Mouse (Mus musculus) CD4-positive helper T cell, adult 2 months (primary cell): ENCODE measurements around the gene Tet1.

Experiments used
- DNase-seq: peaks from one replicate; pipeline ENCODE4 v3.0.0-alpha.2; 2012; ENCODE audit warnings: low read depth, missing footprints, low spot score

The Tet1 gene

DNA sequence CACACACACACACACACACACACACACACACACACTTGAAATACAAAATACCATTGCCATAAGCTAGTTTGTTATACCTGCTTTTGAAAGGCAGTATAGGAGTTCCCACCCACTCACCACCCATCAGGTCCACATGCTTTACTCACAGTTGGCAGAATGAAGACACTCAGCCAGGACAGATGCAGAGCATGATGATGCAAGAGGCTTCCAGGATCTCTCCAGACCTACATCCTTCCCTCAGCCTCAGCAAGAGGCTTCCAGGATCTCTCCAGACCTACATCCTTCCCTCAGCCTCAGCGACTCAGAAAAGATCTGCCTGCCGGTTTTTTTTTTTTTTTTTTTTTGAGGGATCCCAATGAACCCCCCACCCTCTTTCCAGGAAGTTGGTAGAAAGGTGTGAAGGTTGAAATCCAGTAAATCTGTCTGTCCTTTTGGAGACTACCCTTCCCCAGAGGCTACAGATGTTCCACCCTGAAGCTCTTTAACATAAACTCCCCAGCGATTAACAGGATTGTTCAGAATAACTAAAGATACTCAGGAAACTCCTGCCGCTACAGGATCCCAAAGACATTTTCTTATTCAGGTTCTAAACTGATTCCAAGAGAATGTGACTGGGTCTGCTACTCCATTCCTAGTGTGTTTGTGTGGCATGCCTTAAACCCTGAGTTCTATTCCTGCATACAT lies 16.1 kb downstream of the Tet1 start:
- no peak for DNase-seq

DNA sequence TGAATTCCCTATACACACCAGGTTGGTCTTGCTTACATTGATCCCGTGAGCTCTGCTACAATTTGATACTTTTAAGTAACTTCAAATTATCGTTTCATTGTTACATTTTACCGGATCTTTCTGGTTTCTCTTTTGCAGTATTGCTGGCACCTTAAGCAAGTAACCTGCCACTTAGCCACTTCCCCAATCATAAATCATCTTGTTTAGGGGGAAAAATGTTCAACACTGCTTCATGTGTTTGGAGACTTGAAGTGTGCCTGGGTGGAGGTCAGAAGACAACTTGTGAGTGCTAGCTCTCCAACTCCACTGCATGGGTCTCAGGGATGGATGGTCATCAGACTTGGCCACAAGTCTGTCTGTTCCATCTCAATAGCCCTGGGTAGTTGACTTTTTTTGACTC lies 17.8 kb downstream of the Tet1 start:
- no peak for DNase-seq

DNA sequence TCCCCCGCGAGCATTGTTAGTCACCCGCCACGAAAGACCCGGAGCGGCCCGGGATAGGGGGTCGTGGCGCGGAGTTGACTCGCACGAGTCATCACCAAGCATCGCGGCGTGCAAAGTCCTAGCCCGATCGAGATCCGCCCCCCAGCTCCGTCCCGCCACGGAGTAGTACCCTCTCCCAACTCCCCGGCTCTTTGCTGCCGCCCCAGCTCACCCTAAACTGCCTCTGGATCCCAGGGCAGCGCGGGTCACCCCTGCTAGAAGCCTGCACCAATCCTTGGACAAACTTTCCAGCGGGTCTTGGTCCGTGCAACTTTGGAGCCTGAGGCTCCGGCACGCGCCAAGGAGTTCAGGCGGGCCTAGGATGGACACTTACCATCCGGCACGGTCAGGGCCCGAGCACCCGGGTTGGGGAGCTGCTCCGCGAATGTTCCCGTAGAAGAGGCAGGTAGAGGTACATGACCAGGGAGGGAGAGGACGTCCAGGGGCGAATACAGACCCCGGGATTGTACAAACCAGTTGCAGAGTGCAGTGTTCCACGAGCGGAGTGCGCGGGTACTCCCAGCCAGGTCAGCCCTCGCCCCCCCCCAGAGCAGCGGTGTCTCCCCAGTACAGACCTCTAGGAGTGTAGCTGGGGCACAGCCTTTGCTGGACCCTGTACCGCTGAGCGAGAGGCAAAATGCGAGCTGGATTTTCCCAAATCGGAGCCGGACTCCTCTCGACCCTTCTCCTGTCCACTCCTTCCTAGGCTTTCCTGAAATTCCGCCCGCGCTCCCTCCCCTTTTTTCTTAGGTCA lies 21.8 kb downstream of the Tet1 start:
- no peak for DNase-seq

DNA sequence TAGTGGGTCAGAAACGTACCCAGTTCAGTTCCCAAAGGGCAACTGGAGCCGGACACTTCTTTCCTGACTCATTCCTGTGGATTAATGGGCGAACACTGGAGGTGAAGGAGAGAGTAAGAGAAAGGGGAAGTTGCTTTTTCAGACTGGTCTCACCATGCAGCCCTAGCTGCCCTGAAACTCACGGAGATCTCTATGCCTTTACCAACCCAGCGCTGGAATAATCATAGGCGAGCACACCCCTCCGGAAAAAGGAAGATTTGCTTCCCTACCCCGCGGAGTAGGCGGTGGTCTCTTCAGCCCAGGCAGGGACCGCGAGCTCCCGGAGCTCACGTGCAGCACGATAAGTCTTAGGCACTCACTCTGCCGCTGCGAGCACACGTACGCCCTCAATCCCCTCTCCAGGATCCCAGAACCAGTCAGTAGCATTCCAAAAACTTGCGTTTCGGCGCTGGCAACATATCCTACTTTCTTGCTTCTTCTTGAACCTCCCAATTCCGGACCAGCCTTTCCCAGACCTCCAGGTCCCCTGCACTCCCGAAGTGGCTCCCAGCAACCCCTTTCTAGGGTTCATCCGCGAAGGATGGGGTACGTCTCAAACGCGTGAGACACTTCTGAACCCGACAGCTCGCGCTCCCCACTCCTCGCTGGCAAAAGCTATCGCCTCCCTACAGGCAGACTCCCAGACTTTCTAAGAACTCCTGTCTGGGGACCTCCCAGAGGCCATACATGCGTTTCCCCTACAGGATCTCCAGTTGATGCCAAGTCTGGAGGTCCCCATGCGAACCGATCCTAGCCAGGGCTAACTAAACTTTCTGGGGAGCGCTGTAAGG lies 22.6 kb downstream of the Tet1 start:
- peak; percentile 21 for DNase-seq

DNA sequence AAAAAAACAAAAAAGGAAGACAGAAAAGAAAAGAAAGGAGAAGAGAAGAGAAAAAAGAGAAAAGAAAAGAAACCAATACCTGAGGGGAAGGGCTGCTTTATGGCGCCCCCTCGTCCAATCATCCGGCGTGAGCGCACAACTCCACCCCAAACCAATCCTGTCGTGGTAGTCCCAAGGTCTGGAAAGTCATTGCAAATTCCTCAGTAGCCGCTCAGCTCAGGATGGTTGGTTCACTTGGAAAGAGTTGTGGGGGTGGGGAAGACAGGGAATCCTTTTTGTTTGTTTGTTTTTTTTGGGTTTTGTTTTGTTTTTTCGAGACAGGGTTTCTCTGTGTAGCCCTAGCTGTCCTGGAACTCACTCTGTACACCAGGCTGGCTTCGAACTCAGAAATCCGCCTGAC lies 23.3 kb downstream of the Tet1 start:
- no peak for DNase-seq

DNA sequence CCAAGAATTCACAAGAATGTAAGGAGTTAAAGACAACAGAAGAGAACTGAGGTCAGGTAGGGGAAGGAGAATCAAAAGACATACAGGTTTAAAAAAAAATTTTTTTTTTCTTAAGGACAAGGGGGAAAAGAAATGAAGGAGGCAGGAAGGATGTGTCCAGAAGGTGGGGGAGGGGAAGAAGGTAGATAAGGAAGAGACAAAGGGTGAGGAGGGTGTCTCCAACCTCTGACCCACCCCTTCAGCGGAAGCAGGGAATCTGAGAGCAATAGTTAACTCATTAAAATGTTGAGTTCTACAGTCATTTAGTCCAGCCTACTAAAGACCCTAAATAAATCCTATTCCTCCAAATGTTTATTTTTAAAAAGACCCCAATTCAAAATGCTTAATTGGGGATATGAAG lies 24.3 kb downstream of the Tet1 start:
- no peak for DNase-seq

DNA sequence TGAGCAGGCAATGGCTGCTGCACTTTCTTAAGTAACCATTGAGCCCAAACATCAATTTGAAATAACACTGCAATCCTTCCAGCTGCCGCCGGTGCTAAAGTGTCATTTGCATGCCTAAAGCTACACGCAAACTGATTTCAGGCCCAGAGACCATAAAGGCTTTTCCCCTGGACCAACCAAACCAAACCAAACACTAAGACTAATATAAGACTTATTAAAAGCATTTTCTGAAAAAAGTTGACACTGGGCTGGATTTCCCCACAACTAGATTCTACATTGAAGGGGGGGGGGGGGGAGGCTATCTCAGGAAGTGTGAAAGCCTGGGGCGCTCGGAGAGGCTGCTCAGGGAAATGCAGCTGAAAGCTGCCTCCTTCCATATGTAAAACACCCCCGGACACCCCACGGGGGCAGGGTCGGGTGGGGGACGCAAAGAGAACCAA lies 24.8 kb downstream of the Tet1 start:
- peak; percentile 18 for DNase-seq

DNA sequence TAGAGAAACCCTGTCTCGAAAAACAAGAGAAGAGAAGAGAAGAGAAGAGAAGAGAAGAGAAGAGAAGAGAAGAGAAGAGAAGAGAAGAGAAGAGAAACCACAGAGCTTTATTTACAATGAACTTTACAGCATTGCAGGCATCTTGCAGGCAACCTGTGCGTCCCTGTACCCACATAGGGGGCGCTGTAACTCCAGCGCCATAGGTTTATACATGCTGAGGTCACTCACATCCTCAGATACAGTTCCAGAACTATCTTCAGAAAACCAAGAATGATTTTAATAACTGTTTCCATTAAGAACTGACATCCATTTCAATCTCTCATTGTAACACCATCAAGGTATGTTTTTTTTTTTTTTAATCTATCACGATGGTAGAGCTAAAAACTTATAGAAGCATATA lies 27.6 kb downstream of the Tet1 start:
- peak; percentile 52 for DNase-seq

DNA sequence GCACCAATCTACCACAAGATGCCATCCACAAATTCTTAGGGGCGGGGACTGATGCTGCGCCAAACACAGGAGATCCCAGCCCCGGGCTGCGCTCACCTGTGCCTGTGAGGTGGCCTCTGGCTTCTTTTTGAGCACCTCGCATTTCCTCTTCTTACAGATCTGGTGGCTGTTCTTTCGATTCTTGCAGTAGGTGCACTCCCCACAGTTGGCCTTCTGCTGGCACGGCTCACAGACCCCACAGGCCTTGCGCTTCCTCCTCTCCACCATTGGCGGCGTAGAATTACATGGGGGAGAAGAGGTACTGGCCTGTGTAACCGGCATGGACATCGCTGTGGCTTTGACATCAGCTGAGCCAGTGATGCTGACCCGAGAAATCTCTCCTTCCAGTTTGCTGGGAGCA lies 30.7 kb downstream of the Tet1 start:
- DNase-seq = no peak

DNA sequence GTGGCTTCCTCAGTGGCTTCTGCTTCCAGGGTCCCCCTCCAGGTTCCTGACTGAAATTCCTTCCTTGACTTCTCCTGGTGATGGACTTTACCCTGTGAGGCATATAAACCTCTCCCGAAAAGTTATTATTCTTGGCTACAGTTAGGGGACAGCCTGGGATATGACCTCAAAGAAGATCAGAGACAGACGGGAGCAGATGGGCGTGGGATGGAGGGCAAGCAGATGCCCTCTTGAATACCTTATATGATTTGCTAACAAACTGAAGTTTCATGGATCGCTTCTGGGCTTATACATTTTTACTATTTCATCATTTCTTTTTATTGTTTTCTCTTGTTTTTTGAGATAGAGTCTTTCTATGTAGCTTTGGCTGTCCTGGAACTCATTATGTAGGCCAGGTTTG lies 33.2 kb downstream of the Tet1 start:
- no peak for DNase-seq

DNA sequence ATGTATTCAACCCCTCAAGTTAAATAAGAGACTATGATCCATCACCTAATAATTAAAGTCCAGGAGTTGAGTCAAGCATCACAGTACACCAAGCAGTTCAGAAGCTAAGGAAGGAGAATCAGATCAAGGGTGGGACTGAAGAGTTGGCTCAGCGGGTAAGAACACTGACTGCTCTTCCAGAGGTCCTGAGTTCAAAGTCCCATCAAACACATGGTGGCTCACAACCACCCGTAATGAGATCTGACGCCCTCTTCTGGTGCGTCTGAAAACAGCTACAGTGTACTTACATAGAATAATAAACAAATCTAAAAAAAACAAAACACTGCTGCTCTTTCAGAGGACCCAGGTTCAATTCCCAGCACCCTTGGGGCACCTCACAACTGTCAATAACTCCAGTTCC lies 34.0 kb downstream of the Tet1 start:
- no peak for DNase-seq

DNA sequence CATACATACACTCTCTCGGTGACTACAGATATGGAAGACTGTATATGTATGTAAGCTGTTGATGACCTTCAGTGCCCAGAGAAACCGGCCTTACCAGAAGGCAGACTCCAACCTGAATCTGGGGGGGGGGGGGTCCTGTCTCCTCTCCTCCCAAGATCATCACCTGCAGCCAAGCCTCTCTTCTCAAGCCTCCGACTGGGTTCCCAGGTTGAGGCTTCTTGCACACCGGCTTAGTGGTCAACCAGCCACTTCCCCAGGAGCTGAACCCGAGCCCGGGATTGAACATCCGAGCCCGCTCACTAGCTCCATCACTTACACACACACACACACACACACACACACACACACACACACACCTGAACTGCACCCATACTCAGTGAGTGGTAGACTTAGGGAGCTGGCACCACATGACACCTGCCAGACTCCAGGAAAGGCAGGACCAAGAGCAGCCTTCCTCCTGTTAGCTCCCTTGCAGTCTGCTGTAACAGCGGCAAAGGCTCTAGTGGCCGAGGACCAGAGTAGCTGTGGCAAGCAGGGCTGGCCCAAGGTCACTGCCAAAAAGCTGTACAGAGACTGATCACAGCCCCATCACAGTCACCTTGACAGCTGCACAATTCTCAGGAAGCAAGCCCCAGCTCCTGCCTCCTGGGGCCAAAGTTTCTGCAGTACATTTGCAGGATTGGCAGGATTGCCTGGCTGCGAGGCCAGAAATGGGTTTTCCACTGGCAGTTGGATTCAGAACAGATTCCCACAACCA lies 42.6 kb downstream of the Tet1 start:
- no peak for DNase-seq

DNA sequence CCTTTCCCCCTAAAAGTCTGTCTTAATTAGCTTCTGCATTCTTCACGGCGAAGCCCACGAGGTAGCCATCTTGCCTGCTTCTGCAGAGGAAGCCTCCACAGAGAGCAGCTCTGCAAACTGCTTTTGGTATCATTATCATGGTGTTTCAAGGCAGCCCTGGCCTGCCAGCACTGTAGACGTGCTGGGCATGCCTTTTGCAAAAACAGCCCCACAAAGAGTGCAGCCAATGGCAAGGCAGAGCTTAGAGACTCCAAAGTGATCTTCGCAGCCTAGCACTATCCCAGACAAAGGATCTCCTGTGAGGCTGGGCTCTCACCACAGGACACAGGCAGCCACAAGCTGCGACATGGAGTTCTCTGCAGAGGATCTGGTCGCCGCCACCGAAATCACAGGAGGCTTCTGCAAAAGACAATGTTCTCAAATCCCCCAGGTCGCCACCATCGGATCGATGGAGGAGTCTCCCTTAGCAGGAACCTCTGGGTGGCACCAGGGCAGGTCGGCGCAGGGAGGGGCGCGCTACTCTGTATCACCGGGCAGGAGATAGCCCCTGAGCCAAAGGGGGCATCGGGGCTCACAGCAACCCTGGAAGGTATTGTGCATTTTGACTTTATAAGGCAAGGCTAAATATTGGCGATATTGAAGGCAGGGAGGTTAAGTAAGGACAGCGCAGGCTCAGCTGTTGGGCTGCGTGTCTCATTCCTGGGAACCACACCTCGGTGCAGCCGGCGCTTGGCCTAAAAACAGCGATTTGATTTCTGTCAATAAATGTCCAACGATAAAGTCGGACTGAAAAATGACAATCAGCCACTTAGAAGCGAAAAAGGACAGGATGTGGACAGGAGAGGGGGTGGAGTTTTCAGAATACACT lies 43.4 kb downstream of the Tet1 start:
- DNase-seq = peak; percentile 54

DNA sequence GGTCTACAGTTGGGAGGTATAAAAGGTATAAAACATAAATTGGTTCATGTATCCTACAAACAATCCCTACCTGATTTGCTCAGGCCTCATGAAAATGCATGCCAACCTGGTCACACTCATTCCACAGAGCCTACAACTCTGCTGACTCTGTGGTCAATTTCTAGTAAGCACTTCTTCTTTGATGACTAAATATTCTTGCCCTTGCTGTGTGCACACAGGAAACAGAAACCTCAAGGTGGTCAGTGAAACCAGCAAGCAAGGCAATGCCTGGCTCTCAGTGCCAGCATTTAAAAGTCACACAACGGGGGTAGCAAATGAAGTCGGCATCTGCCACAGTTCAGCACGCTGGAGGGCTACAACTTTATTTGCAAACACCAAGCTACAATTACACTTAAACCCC lies 45.2 kb downstream of the Tet1 start:
- DNase-seq = no peak

DNA sequence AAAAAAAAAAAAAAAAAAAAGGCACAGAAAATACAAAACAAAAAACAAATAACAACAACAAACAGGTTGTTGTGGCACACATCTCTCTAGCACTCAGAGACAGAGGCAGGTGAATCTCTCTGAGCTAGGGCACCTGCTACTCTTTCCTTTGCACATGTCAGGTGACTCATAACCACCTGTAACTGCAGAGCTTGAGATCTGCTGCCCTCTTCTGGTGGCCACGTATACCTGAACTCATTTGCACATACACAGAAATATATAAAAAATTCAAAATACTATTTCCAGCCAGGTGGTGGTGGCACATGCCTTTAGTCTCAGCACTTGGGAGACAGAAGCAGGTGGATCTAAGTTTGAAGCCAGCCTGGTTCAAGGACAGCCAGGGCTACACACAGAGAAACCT lies 46.4 kb downstream of the Tet1 start:
- DNase-seq = peak; percentile 57

DNA sequence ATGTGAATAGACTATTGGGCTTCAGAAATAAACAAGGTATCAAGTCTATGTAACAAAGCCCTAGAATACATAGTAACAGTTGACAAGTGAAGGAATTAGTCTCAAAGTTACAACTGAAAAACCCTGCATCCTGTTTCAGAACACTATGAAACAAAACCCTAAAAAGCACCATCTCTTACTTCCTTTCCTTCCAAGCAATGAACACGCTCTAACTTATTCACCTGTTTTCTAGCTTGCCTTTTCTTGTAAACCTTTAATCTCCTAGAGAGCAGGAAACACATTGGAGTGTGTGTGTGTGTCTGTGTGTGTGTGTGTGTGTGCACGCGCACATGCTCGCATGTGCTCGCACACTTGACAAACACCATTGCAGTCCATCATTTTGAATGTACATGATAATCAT lies 49.8 kb downstream of the Tet1 start:
- DNase-seq = peak; percentile 73

DNA sequence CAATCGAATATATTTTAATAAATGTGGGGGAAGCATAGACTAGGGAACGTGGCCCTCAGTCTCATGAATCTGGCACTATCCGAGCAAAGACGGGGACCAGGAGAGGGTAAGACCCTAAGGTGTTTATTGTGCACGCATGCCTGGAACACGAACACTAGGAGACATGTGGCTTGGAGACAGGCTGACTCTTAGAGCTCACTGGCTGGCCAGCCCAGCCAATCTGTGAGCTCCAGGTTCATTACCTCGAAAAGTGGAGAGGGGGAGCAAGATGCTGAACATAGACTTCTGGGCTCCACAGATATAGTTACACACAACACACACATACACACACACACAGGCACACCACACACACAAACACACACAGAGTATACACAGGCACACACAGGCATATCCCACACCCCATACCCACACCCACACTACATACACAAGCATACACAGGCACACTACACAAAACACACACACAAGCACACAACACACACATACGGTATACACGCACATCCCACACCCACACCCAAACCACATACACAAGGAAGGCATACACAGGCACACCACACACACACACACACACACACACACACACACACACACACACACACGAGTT lies 52.0 kb downstream of the Tet1 start:
- DNase-seq = no peak

DNA sequence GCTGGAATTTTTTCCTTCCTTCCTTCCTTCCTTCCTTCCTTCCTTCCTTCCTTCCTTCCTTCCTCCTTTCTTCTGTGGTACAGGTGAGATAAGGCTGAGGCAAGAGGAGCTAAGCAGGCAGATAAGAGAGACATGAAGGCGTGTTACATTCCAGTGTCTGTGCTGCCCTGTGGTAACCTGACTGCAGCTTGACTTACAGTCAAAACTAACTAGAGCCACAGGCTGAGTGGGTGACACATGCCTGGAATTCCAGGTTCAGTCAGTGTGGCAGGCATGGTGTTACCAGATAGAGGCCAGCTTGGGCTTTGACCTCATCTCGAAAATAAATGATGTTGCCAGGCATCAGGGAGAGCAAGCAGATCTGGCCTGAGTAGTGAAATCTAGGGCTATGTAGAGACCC lies 53.8 kb downstream of the Tet1 start:
- DNase-seq = no peak

DNA sequence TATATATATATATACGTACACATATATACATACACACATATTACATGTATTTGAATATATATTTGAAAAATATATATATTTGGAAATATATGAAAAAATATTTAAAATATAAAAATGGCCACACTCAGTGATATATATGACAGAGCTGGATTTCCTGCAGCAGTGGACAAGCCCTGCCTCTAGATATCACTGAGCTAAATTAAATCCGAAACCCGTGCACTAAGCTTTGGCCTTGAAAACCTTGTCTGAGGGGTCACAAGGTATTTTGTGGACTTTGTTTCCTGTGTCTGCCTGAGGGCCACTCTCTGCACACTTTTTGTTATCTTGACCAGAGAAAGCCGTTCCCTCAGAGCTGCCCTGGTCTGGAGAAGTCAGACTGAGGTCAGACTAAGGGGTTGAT lies 54.2 kb downstream of the Tet1 start:
- DNase-seq = no peak

DNA sequence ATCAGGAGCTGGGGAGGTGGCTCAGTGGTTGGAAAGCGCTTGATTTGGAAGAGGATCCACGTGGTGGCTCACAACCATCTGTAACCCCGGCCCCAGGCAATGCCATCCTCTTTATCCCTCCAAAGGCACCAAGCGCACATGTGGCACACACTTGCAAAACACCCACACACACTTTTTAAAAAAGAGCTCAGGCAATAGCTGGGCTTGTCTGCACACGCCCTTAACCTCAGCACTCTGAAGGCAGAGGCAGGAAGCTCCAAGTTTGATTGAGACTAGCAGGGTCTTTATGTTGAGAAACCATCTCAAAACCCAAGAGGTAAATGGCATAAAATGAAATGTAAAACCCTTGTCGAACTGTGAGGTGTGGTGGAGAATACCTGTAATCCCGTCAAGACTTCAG lies 57.2 kb downstream of the Tet1 start:
- peak; percentile 56 for DNase-seq
